Mouse (Mus musculus) thymus, adult 2 months (tissue): Measurements from ENCODE around the gene Hspg2.

ENCODE experiments used
- CTCF ChIP-seq: fragments of 200-500 bp; IDR thresholded peaks from 2 replicates; pipeline ENCODE4 v1.5.1; 2012; ENCODE audit warnings: mild to moderate bottlenecking, control low read depth, low read length, moderate library complexity, borderline replicate concordance; ENCODE audit not compliant: control insufficient read depth, poor library complexity, insufficient read depth; ENCODE audit errors: extremely low read depth
- POLR2A ChIP-seq: fragments of 200-500 bp; IDR thresholded peaks from 2 replicates; pipeline ENCODE4 v1.6.1; 2012; ENCODE audit warnings: mild to moderate bottlenecking, low read length, control low read depth, moderate library complexity; ENCODE audit not compliant: control insufficient read depth, poor library complexity, insufficient read depth; ENCODE audit errors: extremely low read depth

DNA sequence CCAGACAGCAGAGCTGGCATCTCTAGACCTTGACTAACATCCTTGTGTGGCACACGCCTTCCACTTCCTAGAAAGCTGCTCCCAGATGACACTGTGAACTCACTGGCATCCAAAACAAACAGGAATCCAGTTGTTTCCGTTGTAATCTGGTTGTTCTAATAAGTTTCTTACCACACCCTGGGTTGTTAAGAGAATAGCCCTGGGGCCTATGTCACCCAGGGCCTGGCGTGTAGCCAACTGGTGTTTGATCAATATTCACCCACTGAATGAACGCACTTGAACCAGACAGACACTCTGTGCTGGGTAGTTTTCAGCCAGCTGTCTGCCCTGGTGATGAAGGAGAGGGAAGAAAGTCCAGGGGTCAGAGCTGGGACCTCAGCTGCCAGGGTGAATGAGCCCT, 58.8 kb downstream of the Hspg2 start:
- no peak for TF ChIP-seq CTCF
- no peak for TF ChIP-seq POLR2A
